Mouse (Mus musculus) liver, embryonic 12.5 days (tissue): ENCODE data around the gene Napepld. TPM values are rescaled to one million over a fixed set of nuclear protein-coding genes. Genes with fewer than 3 reads are reported as not detected.

Source experiments
- ATAC-seq: fragments of 200-750 bp; cut with Nextera tagmentation; 2 replicates; pipeline ENCODE4 v1.8.0; 2017; ENCODE audit warnings: moderate number of reproducible peaks, mild to moderate bottlenecking, moderate library complexity
- H3K27ac ChIP-seq: fragments of 300-500 bp; sonication (generic); 2 replicates; pipeline ENCODE4 v1.5.1; 2016; ENCODE audit warnings: mild to moderate bottlenecking
- H3K27me3 ChIP-seq: fragments of 300-500 bp; sonication (generic); replicated peaks from 2 replicates; pipeline ENCODE4 v1.6.1; 2016; ENCODE audit warnings: mild to moderate bottlenecking, moderate library complexity
- H3K36me3 ChIP-seq: fragments of 300-500 bp; sonication (generic); 2 replicates; pipeline ENCODE4 v1.6.1; 2016; ENCODE audit warnings: mild to moderate bottlenecking, moderate library complexity
- H3K4me1 ChIP-seq: fragments of 300-500 bp; sonication (generic); 2 replicates; pipeline ENCODE4 v1.6.1; 2016
- H3K4me2 ChIP-seq: fragments of 300-500 bp; sonication (generic); 2 replicates; pipeline ENCODE4 v1.6.1; 2016; ENCODE audit warnings: mild to moderate bottlenecking, moderate library complexity
- H3K4me3 ChIP-seq: fragments of 300-500 bp; sonication (generic); 2 replicates; pipeline ENCODE4 v1.5.1; 2016; ENCODE audit warnings: mild to moderate bottlenecking, moderate library complexity
- H3K9ac ChIP-seq: fragments of 300-500 bp; sonication (generic); 2 replicates; pipeline ENCODE4 v1.6.1; 2016; ENCODE audit warnings: mild to moderate bottlenecking, moderate library complexity
- H3K9me3 ChIP-seq: fragments of 300-500 bp; sonication (generic); replicated peaks from 2 replicates; pipeline ENCODE4 v1.6.1; 2016; ENCODE audit warnings: mild to moderate bottlenecking, moderate library complexity
- WGBS: fragments of 180-500 bp; shearing (Covaris S2); methylation state at CpG from one replicate; pipeline ENCODE4 v1.1.7; 2016; ENCODE audit not compliant: insufficient replicate concordance; 5-methylcytosine and 5-hydroxymethylcytosine counted together
- polyA plus RNA-seq: library from polyadenylated mRNA; unstranded; fragments of >200 nt; fragmentation: Nextera tagmentation; extraction: Ambion mirVana; gene quantifications from 2 replicates; pipeline ENCODE4 v1.2.1, GENCODE M21; 2016

Napepld gene
- polyA plus RNA-seq, 1 experiment from 2014 or later = 1.6 TPM

DNA sequence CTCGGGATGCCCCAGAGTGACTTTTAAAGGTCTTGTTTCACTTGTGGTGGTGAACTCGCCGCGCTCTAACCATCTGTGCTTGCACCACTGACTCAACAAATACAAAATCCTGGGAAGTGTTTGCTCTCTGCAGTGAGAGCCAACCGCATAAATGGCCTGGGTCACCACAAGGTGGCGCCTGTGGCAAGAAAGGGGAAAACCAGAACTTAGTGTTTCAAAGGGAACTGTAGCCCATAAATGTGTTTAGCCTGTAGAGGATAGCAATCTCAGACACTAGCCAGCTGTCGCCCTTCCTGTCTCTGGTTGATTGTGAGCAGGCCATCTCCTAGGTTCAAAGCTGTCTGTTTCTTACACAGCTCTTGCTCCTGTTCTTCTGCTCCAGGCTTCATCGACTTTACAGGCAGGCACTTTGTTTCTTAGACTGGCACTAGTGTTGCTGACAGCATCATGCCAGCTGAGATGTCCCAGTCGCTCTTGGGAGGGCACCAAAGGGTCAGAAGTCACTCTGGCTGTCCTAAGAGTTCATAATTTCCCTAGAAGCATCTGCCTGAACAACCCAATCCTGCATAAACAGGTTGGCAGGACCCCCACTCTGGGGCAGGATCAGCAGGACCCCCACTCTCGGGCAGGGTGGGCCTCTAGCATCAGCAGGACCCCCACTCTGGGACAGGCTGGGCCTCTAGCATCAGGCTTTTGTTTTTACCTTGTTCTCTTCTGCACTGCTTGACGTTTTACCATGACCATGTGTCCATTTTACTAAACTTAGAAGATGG is 42.4 kb downstream of the Napepld start:
- ATAC-seq = peak; percentile 47
- Histone ChIP-seq H3K27me3 (no peaks in the 10 kb centered on the region), H3K9ac (no peak overlapping the region), H3K9me3 (no peaks in the 10 kb centered on the region), H3K4me2 (no peak overlapping the region), H3K4me1 (no peaks in the 10 kb centered on the region), H3K36me3 (peaks cover 47% of the 10 kb centered on the region), H3K27ac (no peak overlapping the region), H3K4me3 (no peak overlapping the region)
- WGBS = 41% methylated on average over 11 of the region's 11 CpGs

DNA sequence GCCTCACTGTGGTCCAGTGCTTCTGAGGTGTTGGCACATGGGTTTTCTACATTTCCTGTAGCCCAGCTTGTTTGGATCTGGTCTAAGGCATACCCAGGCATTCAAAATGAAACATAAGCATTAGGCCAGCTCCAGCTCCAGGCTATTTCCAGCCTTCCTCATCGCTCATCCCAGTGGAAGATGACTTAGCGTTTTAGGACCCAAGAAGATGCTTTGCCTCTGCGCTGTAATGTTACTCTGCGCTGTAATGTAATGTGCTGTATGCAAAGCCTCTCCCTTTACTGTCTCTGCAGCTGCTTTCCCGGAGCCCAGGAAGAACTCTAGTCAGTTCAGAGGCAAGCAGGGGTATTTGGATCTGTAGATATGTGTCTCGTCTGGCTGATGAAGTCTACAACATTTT is 43.2 kb downstream of the Napepld start:
- WGBS = 85% methylated on average over 6 of the region's 6 CpGs
- Histone ChIP-seq H3K27me3 (no peaks in the 10 kb centered on the region), H3K4me1 (no peaks in the 10 kb centered on the region), H3K9ac (no peak overlapping the region), H3K9me3 (no peaks in the 10 kb centered on the region), H3K36me3 (peaks cover 52% of the 10 kb centered on the region), H3K27ac (no peak overlapping the region), H3K4me2 (no peak overlapping the region), H3K4me3 (no peak overlapping the region)
- ATAC-seq = no peak

DNA sequence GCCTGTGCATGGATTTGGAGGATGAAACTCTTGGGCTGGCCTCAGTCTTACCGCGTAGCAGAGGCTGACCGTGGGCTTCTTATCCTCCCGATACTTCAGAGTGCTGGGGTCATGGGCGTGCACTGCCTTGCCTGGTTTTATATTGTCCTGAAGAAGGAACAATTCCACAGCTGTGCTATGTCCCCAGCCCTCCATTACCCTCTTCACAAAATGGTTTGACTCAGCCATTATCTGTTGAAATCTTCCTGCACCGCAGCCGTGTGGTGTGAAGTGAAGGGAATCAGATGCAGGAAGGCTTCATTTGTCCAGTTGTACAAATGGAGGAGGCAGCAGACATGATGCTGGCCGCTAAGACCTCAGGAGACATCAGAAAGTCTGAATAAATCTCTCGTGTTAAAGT is 44.3 kb downstream of the Napepld start:
- ATAC-seq = no peak
- 84% methylated on average over 9 of the region's 9 CpGs for WGBS
- no peaks in the 10 kb centered on the region for H3K4me1 ChIP-seq
- no peak overlapping the region for H3K4me3 ChIP-seq
- peaks cover 55% of the 10 kb centered on the region for H3K36me3 ChIP-seq
- H3K27ac ChIP-seq = no peak overlapping the region
- no peak overlapping the region for H3K9ac ChIP-seq
- H3K9me3 ChIP-seq = no peaks in the 10 kb centered on the region
- H3K4me2 ChIP-seq = no peak overlapping the region
- H3K27me3 ChIP-seq = no peaks in the 10 kb centered on the region

DNA sequence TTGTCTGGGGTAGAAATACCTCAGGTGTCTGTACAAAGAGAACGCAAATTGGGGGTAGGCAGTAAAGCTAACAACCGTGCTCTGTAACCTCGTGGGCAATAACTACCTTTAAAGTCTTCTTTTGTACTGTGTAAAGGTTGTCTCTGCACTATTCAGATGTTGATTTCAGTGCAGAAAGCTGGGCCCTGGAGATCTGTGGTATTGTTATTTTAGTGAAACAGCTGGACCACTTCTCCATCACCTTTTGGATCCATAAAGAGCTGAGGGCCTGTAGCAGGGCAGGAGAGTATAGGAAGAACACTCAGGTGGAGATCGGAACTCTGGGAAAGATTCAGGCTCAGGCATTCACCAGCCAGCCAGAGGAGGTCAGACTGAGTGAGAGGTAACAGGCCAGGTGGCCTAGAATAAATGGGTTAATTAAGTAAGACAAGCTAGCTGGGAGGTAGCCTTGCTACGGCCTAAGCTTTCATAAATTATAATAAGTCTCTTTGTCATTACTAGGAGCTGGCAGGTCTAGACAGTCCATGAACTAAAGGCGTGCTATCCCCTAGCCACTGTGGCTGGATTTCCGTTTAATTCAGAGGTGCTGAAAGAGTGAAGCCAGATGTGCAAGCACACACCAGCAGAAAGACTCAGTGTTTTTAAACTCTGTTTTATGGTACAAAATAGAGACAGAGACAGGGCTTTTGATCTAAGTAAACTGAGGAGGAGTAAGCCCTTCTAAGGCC is 49.1 kb downstream of the Napepld start:
- H3K9ac ChIP-seq = no peak overlapping the region
- ATAC-seq = no peak
- H3K4me1 ChIP-seq = peaks cover 5% of the 10 kb centered on the region
- H3K27ac ChIP-seq = no peak overlapping the region
- H3K4me2 ChIP-seq = no peak overlapping the region
- H3K27me3 ChIP-seq = no peaks in the 10 kb centered on the region
- no peak overlapping the region for H3K4me3 ChIP-seq
- WGBS = 82% methylated on average over 7 of the region's 7 CpGs
- H3K9me3 ChIP-seq = no peaks in the 10 kb centered on the region
- H3K36me3 ChIP-seq = peaks cover 67% of the 10 kb centered on the region

DNA sequence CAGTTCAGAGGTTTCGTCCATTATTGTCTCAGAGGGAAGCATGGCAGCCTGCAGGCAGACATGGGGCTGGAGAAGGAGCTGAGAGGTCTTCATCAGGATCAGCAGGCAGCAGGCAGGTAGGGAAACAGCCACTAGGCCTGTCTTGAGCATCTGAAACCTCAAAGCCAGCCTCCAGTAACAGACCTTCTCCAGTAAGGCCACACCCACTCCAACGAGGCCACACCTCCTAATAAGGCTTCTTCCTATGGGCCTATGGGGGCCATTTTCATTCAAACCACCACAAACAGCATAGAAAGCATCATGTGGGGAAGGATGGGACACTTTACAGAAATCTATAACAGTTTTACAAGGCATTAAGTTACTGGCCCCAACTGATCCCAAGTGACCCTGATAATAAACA is 50.5 kb downstream of the Napepld start:
- 70% methylated on average over 2 of the region's 2 CpGs for WGBS
- no peak overlapping the region for H3K4me3 ChIP-seq
- no peak overlapping the region for H3K9ac ChIP-seq
- H3K27ac ChIP-seq = no peak overlapping the region
- H3K36me3 ChIP-seq = peaks cover 61% of the 10 kb centered on the region
- peaks cover 14% of the 10 kb centered on the region for H3K4me1 ChIP-seq
- no peak for ATAC-seq
- no peaks in the 10 kb centered on the region for H3K9me3 ChIP-seq
- H3K27me3 ChIP-seq = no peaks in the 10 kb centered on the region
- H3K4me2 ChIP-seq = no peak overlapping the region

DNA sequence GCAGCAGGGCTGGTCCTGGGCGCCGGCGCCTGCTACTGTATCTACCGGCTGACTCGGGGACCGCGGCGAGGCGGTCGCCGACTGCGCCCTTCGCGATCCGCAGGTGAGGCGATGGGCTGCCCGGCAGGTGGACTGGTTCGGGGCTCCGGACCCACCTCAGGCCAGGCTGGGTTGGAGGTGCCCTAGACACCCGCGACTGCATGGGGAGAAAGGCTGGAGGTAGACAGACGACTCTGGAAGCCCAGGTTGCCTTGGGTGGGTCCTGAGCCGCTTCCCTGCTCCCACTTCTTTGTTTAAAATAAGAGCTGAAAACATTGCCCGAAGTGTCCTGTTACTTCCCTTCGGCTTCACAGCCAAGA is 55.1 kb downstream of the Napepld start:
- Histone ChIP-seq H3K4me3 (peak overlapping the region; percentile 79), H3K4me2 (peak overlapping the region; percentile 81), H3K27ac (peak overlapping the region; percentile 86), H3K9ac (peak overlapping the region; percentile 83), H3K4me1 (peaks cover 20% of the 10 kb centered on the region), H3K27me3 (peaks cover 28% of the 10 kb centered on the region), H3K9me3 (no peaks in the 10 kb centered on the region), H3K36me3 (peaks cover 32% of the 10 kb centered on the region)
- under 1% methylated on average over 25 of the region's 25 CpGs for WGBS
- ATAC-seq = no peak; the same call in 1 of the 2 replicates

DNA sequence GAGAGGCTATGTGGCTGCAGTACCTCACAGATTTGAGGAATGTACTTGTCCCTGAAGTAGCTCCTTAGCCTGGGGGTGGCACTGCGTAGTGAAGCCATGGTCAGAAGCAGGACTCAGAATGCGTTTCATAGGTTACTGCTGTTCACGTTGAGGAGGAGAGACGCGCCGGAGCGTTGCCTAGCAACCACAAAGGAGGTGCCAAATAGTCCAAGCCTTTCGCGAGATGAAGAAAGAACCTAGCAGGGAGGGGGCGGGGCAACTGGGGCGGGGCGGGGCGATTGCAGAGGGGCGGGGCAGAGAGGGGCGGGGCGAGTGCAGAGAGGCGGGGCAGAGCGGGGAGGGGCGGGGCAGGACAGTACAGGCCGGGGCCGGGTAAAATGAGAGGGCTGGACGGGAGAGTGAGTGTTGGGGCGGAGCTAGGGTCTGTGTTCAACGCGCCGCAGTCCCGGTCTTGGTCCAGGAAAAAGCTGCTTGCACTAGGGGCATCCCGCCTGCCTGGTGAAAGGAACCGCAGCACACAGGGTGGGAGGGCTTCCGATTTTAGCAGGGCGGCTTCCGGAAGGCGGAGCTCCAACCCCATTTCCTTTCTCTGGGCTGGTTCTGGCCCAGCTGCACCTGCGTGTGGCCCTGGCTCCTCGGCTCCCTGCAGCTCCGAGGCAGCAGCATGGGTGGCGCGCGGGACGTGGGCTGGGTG is 55.6 kb downstream of the Napepld start, which contains the start of the genes Fbxl13 and Armc10:
TSS of gene Fbxl13 (minus strand) at position 196 of the 694 bp plus-strand sequence.
TSS of gene Armc10 (plus strand) at position 375 of the 694 bp plus-strand sequence.
- Histone ChIP-seq H3K9ac (peak within 1 kb of the TSS; percentile 83), H3K36me3 (peaks cover 28% of the 10 kb centered on the region), H3K27ac (peak within 1 kb of the TSS; percentile 86), H3K4me1 (peaks cover 20% of the 10 kb centered on the region), H3K27me3 (peaks cover 28% of the 10 kb centered on the region), H3K4me2 (peak within 1 kb of the TSS; percentile 81), H3K4me3 (peak within 1 kb of the TSS; percentile 79), H3K9me3 (no peaks in the 10 kb centered on the region)
- peak; percentile 96 for ATAC-seq
- 2% methylated on average over 39 of the region's 40 CpGs for WGBS

DNA sequence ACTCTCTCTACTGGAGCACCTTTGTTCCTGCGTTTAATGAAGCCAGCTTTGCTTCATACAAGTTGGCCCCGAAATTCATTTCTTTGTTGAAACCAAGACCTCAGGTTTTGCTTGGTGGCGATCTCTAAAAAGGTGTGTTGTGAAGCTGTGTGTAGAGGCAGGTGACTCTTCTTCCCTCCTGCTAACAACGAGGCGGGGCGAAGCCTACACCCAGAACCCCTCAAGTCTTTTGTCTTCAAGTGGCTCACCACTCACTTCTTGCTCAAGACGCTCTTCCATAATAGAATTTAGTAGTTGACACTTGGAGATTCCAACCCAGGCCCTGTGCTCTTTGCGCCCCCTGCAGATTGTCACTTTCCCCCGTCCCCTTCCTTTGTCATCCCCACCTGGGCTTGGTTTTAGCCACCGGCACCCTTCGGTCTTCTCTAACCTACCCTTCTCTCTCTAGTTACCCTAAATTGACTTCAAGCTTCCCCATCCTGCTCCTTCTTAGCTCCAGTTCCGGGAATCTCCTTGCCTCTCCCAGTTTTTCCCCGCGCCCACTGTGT is 56.2 kb downstream of the Napepld start:
- Histone ChIP-seq H3K27me3 (peaks cover 31% of the 10 kb centered on the region), H3K27ac (no peak overlapping the region), H3K4me1 (peaks cover 20% of the 10 kb centered on the region), H3K9me3 (no peaks in the 10 kb centered on the region), H3K4me2 (peak overlapping the region; percentile 81), H3K9ac (no peak overlapping the region), H3K4me3 (peak overlapping the region; percentile 79), H3K36me3 (peaks cover 22% of the 10 kb centered on the region)
- WGBS = 13% methylated on average over 14 of the region's 14 CpGs
- no peak for ATAC-seq

DNA sequence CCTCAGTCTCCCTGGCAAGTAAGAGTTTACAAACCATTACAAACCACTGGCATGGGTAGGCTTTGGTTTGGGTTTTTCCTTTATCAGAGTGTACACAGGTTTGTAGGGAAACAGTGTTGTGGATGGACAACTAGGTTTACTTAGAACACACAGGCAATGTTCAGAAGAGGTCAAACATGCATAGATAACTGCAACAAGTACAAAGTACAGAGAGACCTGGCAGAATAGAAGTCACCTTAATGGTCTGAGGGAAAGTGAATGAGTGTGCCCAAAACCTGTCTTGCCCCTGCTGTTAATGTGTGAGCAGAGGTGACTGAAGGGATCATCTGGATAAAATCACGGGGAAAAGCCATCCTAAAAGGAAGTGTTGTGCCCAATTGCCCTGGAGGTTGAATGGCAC is 57.6 kb downstream of the Napepld start:
- Histone ChIP-seq H3K27me3 (peaks cover 35% of the 10 kb centered on the region), H3K4me3 (no peak overlapping the region), H3K36me3 (peaks cover 8% of the 10 kb centered on the region), H3K4me2 (no peak overlapping the region), H3K4me1 (peaks cover 20% of the 10 kb centered on the region), H3K27ac (no peak overlapping the region), H3K9ac (no peak overlapping the region), H3K9me3 (no peaks in the 10 kb centered on the region)
- 12% methylated on average over 1 of the region's 1 CpGs for WGBS
- no peak for ATAC-seq

DNA sequence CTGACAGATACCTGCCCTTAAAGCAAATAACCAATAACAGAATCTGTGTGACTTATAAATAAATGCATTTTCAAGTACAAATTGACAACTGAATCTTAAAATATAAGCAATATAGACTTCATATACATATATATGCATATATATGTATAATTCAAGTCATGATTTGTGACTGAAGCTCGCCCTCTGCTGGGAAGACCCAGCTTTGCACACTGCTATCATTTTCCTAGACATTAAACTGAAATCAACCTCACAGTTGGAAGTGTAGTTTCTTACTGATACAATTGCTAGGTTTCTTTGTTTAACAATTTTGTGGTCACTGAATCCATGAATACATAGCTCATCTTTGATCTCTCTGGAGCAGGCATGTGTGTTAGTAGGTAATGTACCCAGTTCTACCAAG is 60.2 kb downstream of the Napepld start:
- WGBS = 9% methylated on average over 1 of the region's 1 CpGs
- ATAC-seq = no peak
- H3K36me3 ChIP-seq = no peaks in the 10 kb centered on the region
- H3K4me2 ChIP-seq = no peak overlapping the region
- no peak overlapping the region for H3K9ac ChIP-seq
- no peak overlapping the region for H3K4me3 ChIP-seq
- H3K4me1 ChIP-seq = peaks cover 7% of the 10 kb centered on the region
- H3K27ac ChIP-seq = no peak overlapping the region
- H3K27me3 ChIP-seq = peaks cover 45% of the 10 kb centered on the region
- no peaks in the 10 kb centered on the region for H3K9me3 ChIP-seq

DNA sequence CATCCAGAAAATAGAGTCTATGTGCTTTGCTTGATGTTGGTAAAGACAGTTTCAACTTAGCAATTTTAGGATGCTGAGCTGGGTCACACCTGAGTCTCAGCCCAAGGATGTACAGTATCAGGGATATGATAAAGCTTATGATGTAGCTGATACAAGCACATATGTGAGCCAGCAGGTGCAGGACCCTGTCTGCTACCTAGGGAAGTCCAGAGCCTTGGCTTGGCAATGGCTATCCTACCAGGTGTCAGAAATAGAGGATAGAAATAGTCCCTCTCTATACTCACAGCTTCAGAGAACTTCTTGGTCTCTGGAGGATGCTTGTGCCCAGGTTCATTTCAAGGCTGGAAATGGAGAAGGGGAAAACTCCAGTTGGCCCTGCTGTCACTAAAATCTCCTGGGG is 75.3 kb downstream of the Napepld start:
- Histone ChIP-seq H3K4me2 (no peak overlapping the region), H3K4me3 (no peak overlapping the region), H3K36me3 (no peaks in the 10 kb centered on the region), H3K9ac (no peak overlapping the region), H3K4me1 (no peaks in the 10 kb centered on the region), H3K27ac (no peak overlapping the region), H3K9me3 (no peaks in the 10 kb centered on the region), H3K27me3 (no peaks in the 10 kb centered on the region)
- no peak for ATAC-seq
